Mouse (Mus musculus) gastrocnemius, postnatal 4 days (tissue): Measurements from ENCODE around the gene Gm43518. TPM values are rescaled to one million over a fixed set of nuclear protein-coding genes. Genes with fewer than 3 reads are reported as not detected.

Source experiments
- DNase-seq, 2 experiments: peaks; one replicate each; pipeline ENCODE4 v3.0.0; 2021 to 2022; ENCODE audit warnings: low spot score in 2 of 2, mixed read lengths in 2 of 2
- long read RNA-seq, 2 experiments: library from polyadenylated mRNA; stranded (forward); transcript quantifications; one replicate each; pipeline ENCODE4 v2.0.0; 2021
- total RNA-seq, 2 experiments: library from RNA; stranded (reverse); gene quantifications; 2 replicates each; pipeline ENCODE4 v1.2.3; 2021

The Gm43518 gene
- total RNA-seq: under 1 TPM in 1 of 2 experiments, not detected in 1; 0.69 TPM
- long read RNA-seq, experiment 1: 0 reads
- long read RNA-seq, experiment 2: 0 reads

DNA sequence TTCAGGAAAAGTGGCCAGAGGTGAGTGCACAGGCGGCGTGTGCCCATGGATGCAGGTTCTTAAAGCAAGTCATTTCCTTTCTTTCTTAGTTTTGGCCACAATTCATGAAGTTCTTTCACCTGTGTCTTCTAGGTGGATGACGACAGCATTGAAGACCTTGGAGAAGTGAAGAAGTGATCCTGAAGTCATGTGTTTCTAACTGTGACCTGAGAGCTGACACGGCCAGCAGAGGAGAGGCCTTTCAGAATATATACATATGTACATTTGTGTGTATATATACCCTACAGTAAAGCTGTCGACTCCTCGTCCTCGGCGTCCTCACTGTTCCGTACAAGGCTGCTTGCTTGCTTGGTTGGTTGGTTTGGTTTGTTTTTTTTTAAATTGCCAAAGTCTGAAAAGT is at the start of gene Gm43518:
Gene Gm43518, plus strand, starts transcription at position 301 of the 400 bp plus-strand sequence.
- DNase-seq: no peak

DNA sequence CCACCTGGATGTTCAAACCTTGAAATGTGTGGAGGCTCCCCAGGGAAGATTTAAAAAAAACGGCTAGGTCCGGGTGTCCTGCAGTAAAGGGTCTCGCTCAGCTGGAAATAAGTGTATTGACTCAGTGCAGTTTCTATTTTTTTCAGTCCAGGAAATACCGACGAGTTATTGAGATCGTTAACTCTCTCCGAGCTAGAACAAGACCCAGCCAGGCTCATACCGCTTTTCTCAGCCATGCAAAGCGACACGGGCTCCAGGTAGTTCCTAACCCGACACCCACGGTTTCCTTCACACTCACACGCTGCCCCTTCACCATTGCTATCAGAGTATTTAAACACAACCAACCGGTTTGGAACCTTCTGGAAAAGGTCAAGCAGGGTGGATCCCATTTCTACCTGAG is 49.2 kb upstream of the Gm43518 start:
- no peak for DNase-seq

DNA sequence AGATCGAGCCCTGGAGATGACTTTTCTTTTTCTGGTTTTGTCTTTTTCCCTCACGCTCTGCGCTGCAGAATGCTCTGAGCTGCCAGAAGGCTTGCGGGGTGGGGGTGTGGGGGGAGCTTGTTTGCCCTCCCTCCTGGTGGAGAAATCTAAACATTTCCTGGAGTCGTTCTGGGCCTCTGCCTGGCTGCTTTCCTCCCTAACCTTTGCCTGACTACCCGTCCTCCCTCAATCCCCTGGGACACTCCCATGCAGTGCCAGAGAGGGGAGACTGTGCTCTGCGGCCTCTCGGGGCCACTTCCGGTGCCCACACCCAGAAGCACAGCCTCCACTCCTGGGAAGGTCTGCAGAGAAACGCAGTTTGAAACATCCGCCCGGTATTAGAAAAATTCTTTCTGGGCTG is 47.3 kb upstream of the Gm43518 start, which contains the start of gene Hcar1:
Gene Hcar1, minus strand, starts transcription at position 93 of the 400 bp plus-strand sequence.
- no peak for DNase-seq

DNA sequence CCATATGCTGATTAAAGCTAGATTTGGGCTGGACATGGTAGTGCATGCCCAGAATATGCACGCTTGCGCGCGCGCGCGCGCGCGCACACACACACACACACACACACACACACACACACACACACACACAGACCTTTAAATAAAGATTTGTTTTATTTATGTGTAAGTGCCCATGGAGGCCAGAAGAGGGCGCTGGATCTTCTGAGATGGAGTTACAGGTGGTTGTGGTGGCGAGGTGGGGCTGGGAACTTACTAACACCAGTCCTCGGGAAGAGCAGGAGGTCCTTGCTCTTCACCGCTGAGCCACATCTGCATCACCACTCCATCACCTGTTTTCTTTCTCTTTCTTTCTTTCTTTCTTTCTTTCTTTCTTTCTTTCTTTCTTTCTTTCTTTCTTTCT is 46.4 kb upstream of the Gm43518 start:
- DNase-seq: no peak

DNA sequence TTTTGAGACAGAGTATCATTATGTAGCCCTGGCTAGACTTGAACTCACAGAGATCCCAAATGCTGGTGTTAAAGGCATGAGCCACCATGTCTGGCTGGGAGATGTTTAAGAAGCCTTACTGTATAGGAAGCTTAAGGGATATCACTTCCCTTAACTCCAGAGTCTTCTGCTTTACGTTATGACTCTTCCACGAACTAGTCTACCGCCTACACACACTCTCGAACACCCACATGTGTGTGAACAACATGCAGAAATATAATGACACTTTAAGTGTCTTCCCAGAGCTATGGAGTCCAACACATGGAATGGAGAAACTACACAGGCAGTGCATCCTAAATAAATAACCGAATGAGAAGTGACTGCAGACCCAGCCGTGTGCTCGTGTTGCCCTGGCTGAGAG is 43.3 kb upstream of the Gm43518 start:
- no peak for DNase-seq

DNA sequence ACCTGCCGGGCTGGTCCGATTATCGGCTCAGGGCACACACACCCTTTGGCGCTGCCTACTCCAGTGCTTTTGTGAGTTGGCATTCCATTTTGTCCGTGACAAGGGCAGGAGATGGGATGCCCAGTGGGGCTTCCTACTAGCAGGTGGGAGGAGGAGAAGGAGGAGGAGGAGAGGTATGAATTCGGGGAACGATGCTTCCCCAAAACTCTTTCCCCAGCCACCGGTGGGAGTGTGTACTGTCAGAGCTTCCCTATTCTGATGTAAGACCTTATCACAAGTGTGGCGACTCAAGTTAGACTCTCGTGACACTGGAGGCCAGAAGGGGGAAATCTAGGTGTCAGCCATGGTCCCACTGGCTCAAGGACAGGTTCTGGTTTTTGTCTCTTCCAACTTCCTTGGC is 42.9 kb upstream of the Gm43518 start:
- DNase-seq: no peak

DNA sequence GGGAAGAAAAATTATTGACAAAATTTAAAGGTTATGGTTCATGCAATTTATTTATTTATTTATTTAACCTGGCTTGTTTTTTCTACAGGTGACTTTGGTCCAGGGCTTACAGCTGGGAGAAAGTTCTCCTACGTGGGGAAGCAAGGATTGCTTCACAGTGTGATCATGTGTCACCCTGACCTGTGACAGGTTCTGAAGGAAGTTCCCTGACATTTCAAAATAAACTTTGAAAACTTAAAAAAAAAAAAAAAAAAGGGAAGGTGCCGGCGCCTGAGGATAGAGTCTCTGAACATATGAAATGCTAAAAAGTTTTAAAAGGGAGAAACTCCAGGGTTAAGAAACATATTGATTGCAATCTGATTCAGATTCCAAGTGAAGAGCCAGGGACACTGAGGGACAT is 40.9 kb upstream of the Gm43518 start:
- DNase-seq: no peak

DNA sequence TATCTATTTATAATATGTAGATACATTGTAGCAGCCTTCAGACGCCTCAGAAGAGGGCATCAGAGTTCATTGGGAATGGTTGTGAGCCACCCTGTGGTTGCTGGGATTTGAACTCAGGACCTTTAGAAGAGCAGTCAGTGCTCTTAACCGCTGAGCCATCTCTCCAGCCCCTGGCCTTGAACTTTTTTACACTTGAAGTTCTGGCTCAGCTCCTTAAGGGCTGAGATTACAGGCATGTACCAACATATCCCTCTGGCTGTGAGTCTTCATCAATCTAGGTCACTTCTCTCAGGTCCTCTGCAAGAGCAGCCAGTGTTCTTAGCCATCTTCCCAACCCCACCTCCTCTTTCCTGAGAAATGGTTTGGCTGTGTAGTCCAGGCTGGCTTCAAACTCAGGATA is 36.9 kb upstream of the Gm43518 start:
- no peak for DNase-seq

DNA sequence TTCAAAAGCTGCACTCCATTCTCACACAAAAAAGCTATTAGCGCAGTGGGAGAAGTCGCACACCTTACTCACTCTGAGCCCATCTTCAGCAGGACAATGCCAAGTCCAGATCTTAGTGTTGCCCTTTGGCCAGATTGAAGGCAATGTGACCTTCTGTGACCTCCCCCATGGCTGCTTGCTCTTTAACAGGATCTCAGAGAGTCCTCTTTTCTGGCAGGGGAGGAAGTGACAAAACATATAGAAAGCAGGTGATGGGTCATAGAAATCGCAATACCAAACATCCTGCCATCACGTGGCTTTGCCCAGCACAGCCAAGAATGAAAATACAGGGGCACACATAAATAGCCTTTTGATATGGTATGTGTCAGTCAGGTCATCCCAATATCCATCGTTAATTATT is 36.2 kb upstream of the Gm43518 start:
- DNase-seq: no peak

DNA sequence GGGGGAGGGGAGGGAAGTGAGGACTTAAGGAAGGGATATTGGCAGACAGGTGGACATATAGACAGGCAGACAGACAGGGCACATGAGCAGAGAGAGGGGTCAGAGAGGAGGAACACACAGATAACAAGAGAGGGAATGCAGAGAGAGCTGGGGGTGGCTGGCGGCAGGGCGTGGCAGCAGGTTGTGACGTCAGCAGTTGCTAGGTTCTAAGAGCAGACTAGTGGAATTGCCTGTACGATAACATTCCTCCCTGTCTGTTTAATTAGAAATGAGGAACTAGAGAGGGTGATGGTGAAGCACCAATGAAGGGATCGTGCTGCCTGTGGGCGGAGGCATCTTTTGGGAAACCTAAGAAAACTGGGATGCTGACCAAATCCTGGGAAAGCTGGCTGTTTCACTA is 35.5 kb upstream of the Gm43518 start:
- DNase-seq: no peak

DNA sequence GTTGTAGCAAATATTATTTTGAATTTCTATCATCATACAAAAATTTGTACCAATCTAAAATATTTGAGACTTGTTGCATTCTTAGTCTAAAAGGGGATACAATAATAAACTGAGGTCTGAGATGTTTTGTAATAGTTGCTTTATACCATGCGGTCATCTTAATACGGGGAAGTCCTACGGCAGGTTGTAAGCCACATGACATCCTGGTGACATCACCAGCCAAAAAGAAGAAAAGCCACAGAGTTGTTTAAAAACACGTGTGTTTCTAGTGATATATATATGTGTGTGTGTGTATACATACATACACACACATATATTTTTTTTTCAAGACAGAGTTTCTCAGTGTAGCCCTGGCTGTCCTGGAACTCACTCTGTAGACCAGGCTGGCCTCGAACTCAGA is 33.7 kb upstream of the Gm43518 start:
- no peak for DNase-seq

DNA sequence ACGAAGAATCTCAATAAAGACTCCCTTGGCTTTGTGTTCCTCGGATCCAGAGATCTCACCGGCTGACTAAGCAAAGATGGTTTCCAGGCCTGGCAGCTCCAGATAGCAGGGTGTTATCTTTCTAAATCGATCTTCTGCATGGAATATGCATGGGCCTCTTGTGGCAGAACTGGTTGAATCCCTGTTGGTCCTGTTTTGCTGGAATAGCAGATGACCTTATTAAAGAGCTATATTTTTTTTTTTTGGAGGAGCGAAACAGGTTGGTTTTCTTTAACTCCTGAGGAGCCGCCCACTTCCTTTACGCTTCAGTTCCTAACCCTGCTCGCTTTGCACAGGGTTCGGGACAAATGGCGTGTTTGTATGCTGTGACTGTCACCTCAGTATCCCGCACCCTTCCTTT is 30.8 kb upstream of the Gm43518 start:
- no peak for DNase-seq

DNA sequence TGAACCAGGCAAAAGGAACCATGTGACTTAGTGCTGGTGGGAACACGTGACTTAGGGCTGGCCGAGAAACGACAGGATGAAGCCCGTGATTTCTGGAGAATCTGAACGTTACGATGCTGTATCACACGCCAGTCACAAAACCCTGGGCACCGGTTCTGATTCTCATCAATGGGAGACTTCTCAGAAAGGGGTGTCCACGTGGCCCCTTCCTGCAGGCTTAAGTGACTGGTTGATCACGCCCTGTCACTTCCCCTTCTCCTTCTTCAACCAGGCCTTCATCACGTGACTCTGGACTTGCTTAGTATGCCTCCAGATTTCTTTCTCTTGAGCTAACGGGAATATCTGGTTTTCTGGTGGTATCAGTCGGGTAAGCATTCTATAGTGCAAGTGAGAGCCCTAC is 29.9 kb upstream of the Gm43518 start:
- DNase-seq: no peak

DNA sequence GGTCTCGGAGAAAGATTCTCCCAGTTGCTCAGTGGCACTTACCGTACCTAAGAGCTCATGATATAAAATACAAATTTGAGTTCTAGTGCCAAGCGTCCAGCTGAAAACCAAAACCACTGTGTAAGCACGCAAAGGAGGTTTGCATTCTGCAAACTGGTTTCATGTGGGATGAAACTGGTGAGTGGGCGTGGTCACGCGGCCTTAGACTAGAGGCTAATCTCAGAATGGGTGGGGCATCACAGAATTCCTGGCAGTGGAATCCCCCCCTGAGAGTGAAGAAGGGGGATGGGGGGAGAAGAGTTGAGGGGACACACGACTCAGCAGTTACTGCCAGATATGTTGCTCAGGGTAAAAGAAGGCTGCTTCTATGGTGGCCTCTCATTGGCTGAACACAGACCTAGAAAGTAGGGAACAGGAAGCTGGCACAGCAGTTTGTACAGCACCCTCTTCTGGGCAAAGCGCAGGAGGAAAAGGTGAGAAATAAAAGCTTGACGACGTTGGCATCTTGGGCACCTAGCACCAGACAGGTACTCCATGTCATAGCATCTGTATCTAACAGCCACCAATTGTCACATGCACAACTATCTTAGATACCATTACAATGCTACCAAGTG is 23.1 kb upstream of the Gm43518 start:
- no peak for DNase-seq

DNA sequence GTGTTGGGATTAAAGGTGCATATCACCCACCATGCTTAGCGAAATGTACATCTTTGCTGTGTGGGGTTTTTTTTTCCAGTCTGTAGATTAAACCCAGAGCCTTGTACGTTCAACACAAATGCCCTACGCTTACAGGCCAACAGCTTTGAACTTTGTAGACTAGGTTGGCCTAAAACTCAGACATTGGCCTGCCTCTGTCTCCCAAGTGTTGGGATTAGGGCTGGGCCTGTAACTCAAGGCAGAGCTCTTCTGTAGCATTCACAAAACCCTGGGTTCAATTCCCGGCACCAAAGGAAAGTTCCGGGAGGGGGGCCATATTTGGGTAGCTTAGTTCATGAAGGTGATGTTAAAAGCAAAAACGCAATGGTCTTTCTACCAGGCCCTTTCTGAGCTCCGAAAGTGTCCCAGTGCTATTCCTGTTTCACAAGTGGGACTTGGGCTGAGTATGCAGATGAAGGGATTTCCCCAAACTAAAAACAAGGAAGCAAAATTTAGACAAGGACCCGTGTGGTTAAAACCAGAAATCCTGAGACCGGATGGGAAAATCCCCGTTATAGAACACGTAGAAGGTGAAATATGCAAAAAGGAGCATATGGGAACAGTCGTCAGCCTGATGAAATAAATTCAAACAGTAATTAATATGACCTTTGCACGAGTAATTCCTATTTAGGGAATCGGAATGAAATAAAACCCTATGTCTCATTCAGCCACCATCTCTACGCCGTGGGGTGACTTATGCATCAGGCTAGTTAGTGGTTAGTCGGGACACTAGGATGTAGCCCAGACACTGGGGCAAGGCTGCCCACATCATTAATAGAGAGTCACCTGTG is 20.9 kb upstream of the Gm43518 start:
- no peak for DNase-seq

DNA sequence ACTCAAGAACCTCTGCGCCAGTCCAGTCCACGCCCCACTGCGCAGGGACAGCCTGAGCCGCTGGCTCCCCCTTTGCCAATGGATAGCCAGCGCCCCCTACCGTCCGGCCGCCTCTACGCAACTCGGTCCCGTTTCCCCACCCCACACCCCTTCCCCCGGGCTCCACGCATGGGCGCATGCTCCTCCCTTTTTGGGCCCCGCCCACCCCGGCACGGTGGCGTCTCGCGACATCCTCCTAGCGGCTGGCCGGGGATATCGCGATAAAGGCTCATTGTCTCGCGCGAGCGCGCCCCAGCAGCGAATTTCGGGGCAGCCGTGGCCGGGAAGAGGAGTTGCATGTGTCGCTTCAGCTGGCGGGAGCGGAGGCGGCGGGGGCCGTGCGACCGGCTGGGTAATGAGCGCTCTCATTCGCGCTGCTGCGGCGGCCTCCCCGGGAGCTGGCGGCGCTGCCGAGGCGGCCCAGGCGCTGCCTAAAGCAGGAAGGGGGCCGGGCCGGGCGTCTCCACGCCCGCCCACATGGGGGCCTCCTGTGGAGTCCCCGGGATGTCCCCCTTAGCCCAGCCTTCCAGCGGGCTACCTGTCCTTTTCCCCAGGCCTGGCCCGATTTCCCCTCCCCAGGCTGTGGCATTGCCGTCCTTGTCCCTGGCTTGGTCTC is 20.1 kb upstream of the Gm43518 start, which contains the start of gene Denr:
Gene Denr, plus strand, starts transcription at position 200 of the 655 bp plus-strand sequence.
- peak; percentile 100 for DNase-seq

DNA sequence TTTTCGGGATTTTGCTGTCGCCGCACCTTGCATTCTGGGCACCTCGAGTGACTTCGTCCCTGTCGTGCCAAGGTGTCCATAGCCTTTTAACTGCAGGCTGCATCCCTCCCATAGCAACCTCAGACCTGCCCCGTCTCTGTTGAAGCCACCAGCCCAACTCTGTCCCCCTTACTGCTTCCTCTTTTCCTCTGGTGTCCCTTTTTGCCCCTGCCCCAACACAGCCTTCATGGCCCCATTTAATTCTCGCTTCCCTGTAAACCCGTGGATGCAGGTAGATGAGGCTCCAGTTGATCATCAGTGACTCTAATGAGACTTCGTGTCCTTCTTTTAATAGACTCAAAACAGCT is 19.6 kb upstream of the Gm43518 start:
- DNase-seq: no peak

DNA sequence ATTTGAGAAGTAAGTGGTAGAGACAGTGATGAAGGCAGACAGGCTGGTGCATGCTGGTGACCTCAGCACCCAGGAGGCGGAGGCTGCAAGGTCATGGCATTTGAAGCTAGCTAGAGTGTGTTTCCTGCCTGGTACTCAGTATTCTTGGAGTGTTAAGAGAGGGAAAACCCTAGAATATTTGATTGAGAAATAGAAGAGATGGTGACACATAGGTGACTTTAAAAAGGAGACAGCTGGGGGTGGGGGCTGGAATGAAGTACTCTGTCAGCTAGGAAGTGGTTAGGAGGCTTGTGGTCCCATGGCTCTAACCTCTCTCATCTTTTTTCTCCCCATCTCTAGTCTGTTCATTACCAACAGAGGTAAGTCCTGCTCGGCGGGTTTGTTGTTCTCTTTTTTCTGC is 12.4 kb upstream of the Gm43518 start:
- no peak for DNase-seq

DNA sequence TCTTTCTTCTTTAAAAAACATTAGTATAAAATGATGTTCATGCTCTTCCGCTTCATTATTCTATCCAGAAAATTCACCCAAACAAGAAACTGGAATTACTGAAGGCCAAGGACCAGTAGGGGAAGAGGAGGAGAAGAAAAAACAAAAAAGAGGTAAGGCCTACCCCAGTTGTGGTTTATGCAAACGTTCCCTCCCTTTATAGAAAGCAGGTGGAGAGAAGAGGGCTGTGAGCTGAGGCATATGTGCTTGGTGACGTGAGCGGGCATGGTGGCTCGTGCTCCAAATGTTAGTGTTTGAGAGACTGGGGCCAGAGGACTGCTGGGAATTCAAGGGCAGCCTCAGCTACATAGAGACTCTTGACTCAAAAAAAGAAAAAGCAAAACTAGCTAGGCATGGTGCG is 5.1 kb upstream of the Gm43518 start:
- DNase-seq: no peak

DNA sequence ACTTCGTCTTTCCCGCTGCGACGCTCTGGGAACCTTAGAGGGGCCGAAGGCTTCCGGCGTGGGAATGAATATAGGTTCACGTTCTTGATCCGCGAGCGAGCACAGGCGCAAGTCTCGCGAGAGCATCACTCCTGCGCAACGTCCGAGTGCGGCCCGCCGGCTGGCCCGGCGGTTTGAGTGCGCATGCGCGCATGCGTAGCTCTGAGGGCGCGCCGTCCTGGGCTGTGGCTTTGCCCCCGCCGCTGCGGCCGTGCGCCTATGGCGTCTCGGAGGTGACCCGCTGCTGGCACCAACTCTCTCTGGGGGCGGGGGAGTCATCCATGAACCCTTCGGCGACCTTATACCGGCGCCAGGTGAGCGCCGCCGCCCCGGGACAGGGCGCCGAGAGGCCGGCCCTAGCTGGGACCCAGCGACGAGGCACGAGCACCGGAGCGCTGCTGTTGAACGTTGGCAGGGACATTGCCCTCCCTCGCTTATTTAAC is 3.3 kb downstream of the Gm43518 start, which contains the start of gene Ccdc62:
Gene Ccdc62, plus strand, starts transcription at position 172 of the 482 bp plus-strand sequence.
- peak; percentile 91 to 96 for DNase-seq

DNA sequence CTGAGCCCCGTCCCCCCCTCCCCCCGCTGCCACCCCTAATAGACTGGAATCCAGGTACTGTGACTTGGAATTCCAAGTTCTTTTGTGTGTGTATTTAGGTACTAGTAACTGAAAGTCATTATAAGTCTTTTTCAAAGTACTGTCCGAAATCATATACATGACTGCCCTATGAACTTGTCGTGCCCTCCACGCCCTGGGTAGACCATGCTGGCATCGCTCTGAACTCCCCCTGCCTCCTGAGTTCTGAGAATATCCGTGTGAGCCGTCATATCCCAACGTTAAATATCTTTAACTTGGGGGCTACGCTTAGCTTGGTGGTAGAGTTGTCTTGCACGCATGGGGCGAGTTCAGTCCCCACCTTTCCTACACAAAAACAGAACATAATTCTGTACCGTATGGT is 3.9 kb downstream of the Gm43518 start:
- DNase-seq: no peak

DNA sequence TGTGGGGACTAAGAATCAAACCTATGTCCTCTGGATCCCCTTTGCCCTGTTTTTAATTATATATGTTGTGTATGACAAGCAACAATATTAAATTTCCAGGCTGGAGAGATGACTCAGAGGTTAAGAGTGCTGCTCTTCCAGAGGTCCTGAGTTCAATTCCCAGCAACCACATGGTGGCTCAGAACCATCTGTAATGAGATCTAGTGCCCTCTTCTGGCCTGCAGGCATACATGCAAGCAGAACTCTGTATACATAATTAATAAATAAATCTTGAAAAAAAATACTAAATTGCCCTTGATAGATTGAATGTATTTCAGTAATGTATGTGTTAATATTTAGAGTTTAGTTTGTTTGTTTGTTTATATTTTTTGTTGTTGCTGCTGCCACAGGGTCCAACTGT is 5.7 kb downstream of the Gm43518 start:
- DNase-seq: no peak
